13 mouse cellular contexts compared by ENCODE assay signal in the genomic region with DNA sequence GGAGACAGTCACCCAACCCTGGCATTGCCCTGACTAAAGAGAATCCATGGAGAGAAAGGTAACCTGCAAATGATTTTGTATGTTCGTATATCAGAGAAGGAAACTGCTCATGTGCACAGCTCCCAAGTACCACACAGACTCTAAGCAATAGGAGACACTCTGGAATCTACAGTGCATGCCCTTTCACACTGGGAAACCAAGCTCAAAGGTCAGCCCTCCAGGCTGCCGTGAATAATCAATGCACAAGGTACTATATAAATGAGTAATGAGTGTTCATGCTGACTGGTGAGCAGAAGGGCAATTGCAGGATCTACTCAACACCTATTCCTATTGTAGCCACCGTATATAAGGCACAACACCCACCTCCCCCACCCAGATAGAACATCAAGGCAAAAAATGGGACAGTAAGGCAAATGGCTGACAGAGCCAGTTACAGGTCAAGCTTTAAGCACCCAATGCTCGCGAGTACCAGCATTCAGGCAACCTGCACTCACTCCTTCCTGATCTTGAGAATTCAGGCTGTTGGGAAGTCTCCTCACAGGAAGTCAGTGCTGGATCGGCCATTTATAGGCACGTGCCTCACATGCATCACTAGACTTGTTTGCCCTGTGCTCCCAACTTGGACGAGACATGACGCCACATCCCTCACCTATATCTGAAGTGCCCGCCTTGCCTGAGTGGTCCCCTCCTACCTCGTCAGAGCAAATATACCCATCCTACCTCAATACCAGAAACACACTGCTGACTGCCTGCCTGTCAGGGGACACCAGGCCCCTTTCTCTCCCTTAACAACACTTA. TPM values are rescaled to one million over a fixed set of nuclear protein-coding genes. Genes with fewer than 3 reads are reported as not detected.
DNase-seq lines count a peak whose midpoint lies in the region; ATAC-seq and TF ChIP-seq lines count a peak whose summit lies in the region.
"Had no signal": no experiment of that assay in that cellular context is flagged by ENCODE, and none has a peak within 500 bp of the region (broad histone marks: within the 10 kb centered on the region; RNA-seq: fewer than 3 reads in every experiment).

No protein-coding gene starts in this region.

- peak; percentile 84 for DNase-seq in heart, adult 11 months
- no peak for DNase-seq in heart, postnatal 14 days
- peak; percentile 62 to 73 for DNase-seq in kidney, adult 8-10 months
- DNase-seq in kidney, postnatal 14 days, result no peak
- no peak for DNase-seq in left cerebral cortex, postnatal 10 days (ENCODE audit: extremely low spot score in 1 of 2, low spot score in 2 of 2)
- no peak for DNase-seq in cerebellum, adult 11-12 months
- DNase-seq: lung, postnatal 10 days had no signal

- no peak for TF ChIP-seq POLR2A in olfactory bulb, adult 2 months (IDR thresholded peaks at IDR 0.05; ENCODE audit: insufficient read depth, low read depth, low read length)

- TF ChIP-seq CTCF in intestine, postnatal 0 days (IDR thresholded peaks at IDR 0.05; ENCODE audit: low read depth), result no peak
- TF ChIP-seq CTCF in olfactory bulb, adult 2 months (IDR thresholded peaks at IDR 0.05; ENCODE audit: insufficient read depth, low read depth, low read length), result no peak

- intact Hi-C loops in heart, postnatal 14 days (cut with DNase I), result no loop called here
- intact Hi-C loops in left cerebral cortex, postnatal 10 days (cut with DNase I), result no loop called here

- H3K4me1 ChIP-seq in intestine, postnatal 0 days (replicated peaks; ENCODE audit: control insufficient read depth, insufficient read depth, low read length), result peaks cover 15% of the 10 kb centered on the region; the same call in 1 of the 2 replicates
- peaks cover 38% of the 10 kb centered on the region for H3K4me1 ChIP-seq in olfactory bulb, adult 2 months (ENCODE audit: control insufficient read depth, insufficient read depth, low read length)

- H3K27ac ChIP-seq in intestine, postnatal 0 days (ENCODE audit: low read depth, low read length), result peak overlapping the region; percentile 93
- peak overlapping the region; percentile 30 for H3K27ac ChIP-seq in olfactory bulb, adult 2 months (ENCODE audit: insufficient read depth, low read depth, low read length)
- H3K27ac ChIP-seq: hindbrain, embryonic 10.5 days; limb, embryonic 10.5 days had no signal

- 0 out of 2 replicates have a peak overlapping the region, but pooled peaks have one; percentile 6 for H3K4me2 ChIP-seq in intestine, postnatal 0 days (replicated peaks; ENCODE audit: low read depth)

- no peaks in the 10 kb centered on the region for H3K36me3 ChIP-seq in intestine, postnatal 0 days (ENCODE audit: control insufficient read depth, insufficient read depth)
- H3K36me3 ChIP-seq: limb, embryonic 10.5 days had no signal

- no peak overlapping the region for H3K9ac ChIP-seq in intestine, postnatal 0 days (ENCODE audit: low read depth, low read length)

- 41% methylated on average over 11 of the region's 11 CpGs for WGBS in intestine, postnatal 0 days
- 86% methylated on average over 11 of the region's 11 CpGs for WGBS in olfactory bulb, adult 2 months

- no peaks in the 10 kb centered on the region for H3K27me3 ChIP-seq in intestine, postnatal 0 days (replicated peaks; ENCODE audit: control insufficient read depth, insufficient read depth, low read length)

- peak; percentile 89 for ATAC-seq in intestine, postnatal 0 days
- ATAC-seq: midbrain, embryonic 16.5 days had no signal

- H3K9me3 ChIP-seq in intestine, postnatal 0 days (ENCODE audit: control insufficient read depth), result no peaks in the 10 kb centered on the region
- H3K9me3 ChIP-seq: hindbrain, embryonic 10.5 days; limb, embryonic 10.5 days had no signal

- H3K4me3 ChIP-seq in intestine, postnatal 0 days (ENCODE audit: low read depth, low read length), result no peak overlapping the region
- H3K4me3 ChIP-seq in olfactory bulb, adult 2 months (ENCODE audit: insufficient read depth, low read depth, low read length), result no peak overlapping the region
- H3K4me3 ChIP-seq: erythroblast, embryonic 14.5 days; hindbrain, embryonic 10.5 days; limb, embryonic 10.5 days had no signal

RNA-seq across cellular contexts. Expression of a gene that starts 13.4 kb away (rescaled TPM):
- total RNA-seq in heart, postnatal 14 days (2021), result 100 to 1,000 TPM; 523 to 539 TPM
- 73.8 and 86.2 TPM in 2 replicates for polyA plus RNA-seq in intestine, postnatal 0 days (2015; fragmentation: Nextera tagmentation; extraction: Ambion mirVana)
- not detected in 2 replicates for polyA plus RNA-seq in olfactory bulb, adult 2 months (2012; ENCODE audit: insufficient read depth, insufficient read length, low replicate concordance, missing spikeins)
- 100 to 1,000 TPM; 109 to 119 TPM for total RNA-seq in left cerebral cortex, postnatal 10 days (2021)

Comparison
In these comparisons a context has a peak if more than half of its experiments do, and no peak if none do; other contexts are left out.
1. DNase-seq: peak in heart, adult 11 months (single experiment) and kidney, adult 8-10 months (2 of 2); none in heart, postnatal 14 days (0 of 2), kidney, postnatal 14 days (single experiment), left cerebral cortex, postnatal 10 days (0 of 2) and cerebellum, adult 11-12 months (single experiment).
2. RNA of a gene that starts 13.4 kb away (total RNA-seq): 523 to 539 TPM in heart, postnatal 14 days; 109 to 119 TPM in left cerebral cortex, postnatal 10 days; every median in the first group is over 4 times any median in the second.